Mouse (Mus musculus): ENCODE measurements around the gene Mdfi.

GRCm38 (mm10) chr17:47811265-47811800 is 23.2 kb downstream of the Mdfi start:
- no peak for TF ChIP-seq CTCF (IDR thresholded peaks at IDR 0.05; ENCODE audit: insufficient read depth, low read length)
- no peak for TF ChIP-seq POLR2A (IDR thresholded peaks at IDR 0.05; ENCODE audit: borderline replicate concordance, extremely low read depth, low read depth, low read length)

Measured in lung, adult 2 months (tissue).